Comparison of ENCODE assay signal across 7 mouse cellular contexts in the genomic region with DNA sequence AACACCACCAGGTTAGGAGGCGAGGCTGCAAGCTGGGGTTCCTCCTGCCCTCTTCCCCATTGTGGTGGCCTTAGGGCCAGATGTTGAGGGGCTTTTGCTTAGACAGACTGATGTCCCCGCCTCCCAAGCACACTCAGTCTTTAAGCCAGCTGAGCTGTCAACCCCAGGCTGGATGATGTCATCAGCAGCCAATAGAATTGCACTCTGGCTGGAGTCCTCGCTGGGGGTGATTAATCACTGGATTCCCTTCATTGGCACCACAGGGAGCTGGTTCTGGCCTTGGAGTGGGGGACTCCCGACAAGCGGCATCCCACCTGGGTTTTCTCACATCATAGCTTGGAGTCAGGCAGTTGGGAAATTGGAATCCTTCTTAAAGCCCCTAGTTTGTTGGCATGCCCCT. TPM values are rescaled to one million over a fixed set of nuclear protein-coding genes. Genes with fewer than 3 reads are reported as not detected.
A peak's percentile ranks its signal among the peaks of the same experiment; 100 is the strongest.
DNase-seq lines count a peak whose midpoint lies in the region; ATAC-seq lines count a peak whose summit lies in the region.

No protein-coding gene starts in this region.

- ATAC-seq in forebrain, embryonic 14.5 days: peak; percentile 66
- peak; percentile 28; the same call in 1 of the 2 replicates for ATAC-seq in limb, embryonic 13.5 days (ENCODE audit: low FRiP score, low read depth)
- peak; percentile 68 for ATAC-seq in neural tube, embryonic 14.5 days (ENCODE audit: low read depth)

- H3K9me3 ChIP-seq in forebrain, embryonic 14.5 days (replicated peaks; ENCODE audit: control insufficient read depth, low read length): no peaks in the 10 kb centered on the region
- H3K9me3 ChIP-seq in limb, embryonic 13.5 days: no peaks in the 10 kb centered on the region
- no peaks in the 10 kb centered on the region for H3K9me3 ChIP-seq in neural tube, embryonic 14.5 days (ENCODE audit: control insufficient read depth, low read length)

- H3K27ac ChIP-seq in forebrain, embryonic 14.5 days (ENCODE audit: low read depth, low read length): peak overlapping the region; percentile 63
- no peak overlapping the region for H3K27ac ChIP-seq in limb, embryonic 13.5 days
- peak overlapping the region; percentile 82 for H3K27ac ChIP-seq in neural tube, embryonic 14.5 days (ENCODE audit: low read depth, low read length)

- H3K4me2 ChIP-seq in forebrain, embryonic 14.5 days (ENCODE audit: low read length): peak overlapping the region; percentile 14; the same call in 1 of the 2 replicates
- no peak overlapping the region for H3K4me2 ChIP-seq in limb, embryonic 13.5 days (replicated peaks)
- H3K4me2 ChIP-seq in neural tube, embryonic 14.5 days (ENCODE audit: low read depth, low read length): peak overlapping the region; percentile 88; the same call in 1 of the 2 replicates

- 1% methylated on average over 5 of the region's 5 CpGs for WGBS in forebrain, embryonic 14.5 days
- 2% methylated on average over 5 of the region's 5 CpGs for WGBS in limb, embryonic 13.5 days
- 2% methylated on average over 5 of the region's 5 CpGs for WGBS in neural tube, embryonic 14.5 days

- H3K36me3 ChIP-seq in forebrain, embryonic 14.5 days (ENCODE audit: control insufficient read depth, insufficient read depth, low read length): peaks cover 52% of the 10 kb centered on the region
- H3K36me3 ChIP-seq in limb, embryonic 13.5 days: no peaks in the 10 kb centered on the region
- H3K36me3 ChIP-seq in neural tube, embryonic 14.5 days (ENCODE audit: control insufficient read depth, insufficient read depth, low read length): peaks cover 32% of the 10 kb centered on the region

- 0 out of 2 replicates have a peak, but pooled peaks cover 2% of the 10 kb centered on the region for H3K27me3 ChIP-seq in forebrain, embryonic 14.5 days (replicated peaks; ENCODE audit: control insufficient read depth, insufficient read depth, low read length)
- peaks cover 98% of the 10 kb centered on the region for H3K27me3 ChIP-seq in limb, embryonic 13.5 days
- no peaks in the 10 kb centered on the region for H3K27me3 ChIP-seq in neural tube, embryonic 14.5 days (ENCODE audit: control insufficient read depth, insufficient read depth, low read length)

- H3K4me3 ChIP-seq in forebrain, embryonic 14.5 days (ENCODE audit: low read depth, low read length): no peak overlapping the region
- H3K4me3 ChIP-seq in limb, embryonic 13.5 days: no peak overlapping the region
- no peak overlapping the region for H3K4me3 ChIP-seq in neural tube, embryonic 14.5 days (ENCODE audit: low read depth, low read length)

- peak overlapping the region; percentile 43; the same call in 1 of the 2 replicates for H3K9ac ChIP-seq in forebrain, embryonic 14.5 days (ENCODE audit: low read length)
- no peak overlapping the region for H3K9ac ChIP-seq in limb, embryonic 13.5 days
- peak overlapping the region; percentile 55; the same call in 1 of the 2 replicates for H3K9ac ChIP-seq in neural tube, embryonic 14.5 days (replicated peaks; ENCODE audit: low read depth, low read length)

- peak; percentile 15 for DNase-seq in ovary, adult 18-20 months (ENCODE audit: low spot score)
- DNase-seq in ovary, postnatal 36 days (ENCODE audit: low spot score): no peak
- DNase-seq in c-Kit-positive CD71-negative TER-119-negative erythroid progenitor cells, embryonic 14.5 days (ENCODE audit: low read depth): peak; percentile 42
- peak; percentile 90 for DNase-seq in forebrain, embryonic 14.5 days (ENCODE audit: low spot score)
- DNase-seq in thymus, adult 18-20 months: no peak

- H3K4me1 ChIP-seq in forebrain, embryonic 14.5 days (ENCODE audit: control insufficient read depth, insufficient read depth, low read length): peaks cover 76% of the 10 kb centered on the region
- peaks cover 32% of the 10 kb centered on the region for H3K4me1 ChIP-seq in limb, embryonic 13.5 days
- peaks cover 60% of the 10 kb centered on the region for H3K4me1 ChIP-seq in neural tube, embryonic 14.5 days (ENCODE audit: control insufficient read depth, insufficient read depth, low read length)

RNA-seq across cellular contexts. Expression of a gene that starts 6.8 kb away (rescaled TPM):
- 58.0 and 84.8 TPM in 2 replicates for polyA plus RNA-seq in forebrain, embryonic 14.5 days (2014; fragmentation: Nextera tagmentation; extraction: Ambion mirVana)
- 2.3 and 2.7 TPM in 2 replicates for polyA plus RNA-seq in limb, embryonic 13.5 days (2015; fragmentation: Nextera tagmentation; extraction: Ambion mirVana)
- polyA plus RNA-seq in neural tube, embryonic 14.5 days (2014; fragmentation: Nextera tagmentation; extraction: Ambion mirVana): 136 and 141 TPM in 2 replicates

RNA-seq across cellular contexts. Expression of a gene that starts 28.0 kb away (rescaled TPM):
- polyA plus RNA-seq in forebrain, embryonic 14.5 days (2014; fragmentation: Nextera tagmentation; extraction: Ambion mirVana): 53.6 and 57.9 TPM in 2 replicates
- polyA plus RNA-seq in limb, embryonic 13.5 days (2015; fragmentation: Nextera tagmentation; extraction: Ambion mirVana): 70.7 and 71.4 TPM in 2 replicates
- polyA plus RNA-seq in neural tube, embryonic 14.5 days (2014; fragmentation: Nextera tagmentation; extraction: Ambion mirVana): 50.5 and 53.5 TPM in 2 replicates

RNA-seq across cellular contexts. Expression of a gene that starts 31.6 kb away (rescaled TPM):
- not detected in 2 replicates for polyA plus RNA-seq in forebrain, embryonic 14.5 days (2014; fragmentation: Nextera tagmentation; extraction: Ambion mirVana)
- not detected in 2 replicates for polyA plus RNA-seq in limb, embryonic 13.5 days (2015; fragmentation: Nextera tagmentation; extraction: Ambion mirVana)
- not detected in 2 replicates for polyA plus RNA-seq in neural tube, embryonic 14.5 days (2014; fragmentation: Nextera tagmentation; extraction: Ambion mirVana)

RNA-seq across cellular contexts. Expression of a gene that starts 46.9 kb away (rescaled TPM):
- not detected in 2 replicates for polyA plus RNA-seq in forebrain, embryonic 14.5 days (2014; fragmentation: Nextera tagmentation; extraction: Ambion mirVana)
- not detected in 2 replicates for polyA plus RNA-seq in limb, embryonic 13.5 days (2015; fragmentation: Nextera tagmentation; extraction: Ambion mirVana)
- polyA plus RNA-seq in neural tube, embryonic 14.5 days (2014; fragmentation: Nextera tagmentation; extraction: Ambion mirVana): not detected in 2 replicates

RNA-seq across cellular contexts. Expression of a gene that starts 55.5 kb away (rescaled TPM):
- polyA plus RNA-seq in forebrain, embryonic 14.5 days (2014; fragmentation: Nextera tagmentation; extraction: Ambion mirVana): not detected in 2 replicates
- not detected in 2 replicates for polyA plus RNA-seq in limb, embryonic 13.5 days (2015; fragmentation: Nextera tagmentation; extraction: Ambion mirVana)
- not detected in 2 replicates for polyA plus RNA-seq in neural tube, embryonic 14.5 days (2014; fragmentation: Nextera tagmentation; extraction: Ambion mirVana)

Comparison
In these comparisons a context has a peak if more than half of its experiments do, and no peak if none do; other contexts are left out.
1. DNase-seq: peak in ovary, adult 18-20 months (single experiment), c-Kit-positive CD71-negative TER-119-negative erythroid progenitor cells, embryonic 14.5 days (single experiment) and forebrain, embryonic 14.5 days (single experiment); none in ovary, postnatal 36 days (single experiment) and thymus, adult 18-20 months (0 of 2).
2. RNA of a gene that starts 6.8 kb away (polyA plus RNA-seq): 136 to 141 TPM in neural tube, embryonic 14.5 days and 58.0 to 84.8 TPM in forebrain, embryonic 14.5 days; 2.3 to 2.7 TPM in limb, embryonic 13.5 days; every median in the first group is over 10 times any median in the second.
3. Peak in every context shown above with its lines, with median percentiles within 50 percentile points of each other: ATAC-seq.